Mouse (Mus musculus) stomach, postnatal 0 days (tissue): ENCODE data around the gene Ccdc60. TPM values are rescaled to one million over a fixed set of nuclear protein-coding genes. Genes with fewer than 3 reads are reported as not detected.
"Not testable (repeated sequence)": the region's sequence is repeated elsewhere in the genome, so short reads cannot be mapped to it uniquely, and the experiment has no call there.

Experiments used
- ATAC-seq: fragments of 200-750 bp; cut with Nextera tagmentation; 2 replicates; pipeline ENCODE4 v1.8.0; 2017; ENCODE audit not compliant: low FRiP score, low TSS enrichment
- DNase-seq: peaks from one replicate; pipeline ENCODE4 v3.0.0-alpha.2; 2016; ENCODE audit warnings: low spot score
- H3K27ac ChIP-seq: fragments of 300-500 bp; sonication (generic); replicated peaks from 2 replicates; pipeline ENCODE4 v1.5.1; 2014; ENCODE audit warnings: mild to moderate bottlenecking, control low read depth
- H3K27me3 ChIP-seq: fragments of 300-500 bp; sonication (generic); 2 replicates; pipeline ENCODE4 v1.6.1; 2014; ENCODE audit warnings: low read length; ENCODE audit not compliant: control insufficient read depth, insufficient read depth
- H3K36me3 ChIP-seq: fragments of 300-500 bp; sonication (generic); 2 replicates; pipeline ENCODE4 v1.6.1; 2014; ENCODE audit warnings: low read length, mixed read lengths; ENCODE audit not compliant: control insufficient read depth, insufficient read depth
- H3K4me1 ChIP-seq: fragments of 300-500 bp; sonication (generic); replicated peaks from 2 replicates; pipeline ENCODE4 v1.6.1; 2014; ENCODE audit warnings: antibody characterized with exemption; ENCODE audit not compliant: control insufficient read depth, insufficient read depth
- H3K4me2 ChIP-seq: fragments of 300-500 bp; sonication (generic); replicated peaks from 2 replicates; pipeline ENCODE4 v1.6.1; 2014; ENCODE audit warnings: low read depth, mild to moderate bottlenecking, control low read depth, moderate library complexity
- H3K4me3 ChIP-seq: fragments of 300-500 bp; sonication (generic); 2 replicates; pipeline ENCODE4 v1.5.1; 2014; ENCODE audit warnings: low read depth, low read length, control low read depth
- H3K9ac ChIP-seq: fragments of 300-500 bp; sonication (generic); 2 replicates; pipeline ENCODE4 v1.6.1; 2014; ENCODE audit warnings: mild to moderate bottlenecking, low read length, control low read depth, mixed read lengths
- H3K9me3 ChIP-seq: fragments of 300-500 bp; sonication (generic); 2 replicates; pipeline ENCODE4 v1.6.1; 2016; ENCODE audit warnings: low read length; ENCODE audit not compliant: control insufficient read depth
- CTCF ChIP-seq: IDR thresholded peaks from 2 replicates; pipeline ENCODE4 v1.5.1; 2016; ENCODE audit warnings: antibody characterized with exemption, low read depth, mild to moderate bottlenecking, moderate library complexity
- EP300 ChIP-seq: optimal IDR thresholded peaks from 2 replicates; pipeline ENCODE3; 2016; ENCODE audit warnings: antibody characterized with exemption
- WGBS: fragments of 180-500 bp; shearing (Covaris S2); extraction: QIAGEN DNeasy Blood & Tissue Kit; methylation state at CpG from one replicate; pipeline ENCODE4 v1.1.7; 2014; 5-methylcytosine and 5-hydroxymethylcytosine counted together
- polyA plus RNA-seq: library from polyadenylated mRNA; unstranded; fragments of >200 nt; fragmentation: Nextera tagmentation; extraction: Ambion mirVana; gene quantifications from 2 replicates; pipeline ENCODE4 v1.2.1, GENCODE M21; 2015

Ccdc60 gene
- polyA plus RNA-seq, 1 experiment from 2014 or later = 1.3 TPM

DNA sequence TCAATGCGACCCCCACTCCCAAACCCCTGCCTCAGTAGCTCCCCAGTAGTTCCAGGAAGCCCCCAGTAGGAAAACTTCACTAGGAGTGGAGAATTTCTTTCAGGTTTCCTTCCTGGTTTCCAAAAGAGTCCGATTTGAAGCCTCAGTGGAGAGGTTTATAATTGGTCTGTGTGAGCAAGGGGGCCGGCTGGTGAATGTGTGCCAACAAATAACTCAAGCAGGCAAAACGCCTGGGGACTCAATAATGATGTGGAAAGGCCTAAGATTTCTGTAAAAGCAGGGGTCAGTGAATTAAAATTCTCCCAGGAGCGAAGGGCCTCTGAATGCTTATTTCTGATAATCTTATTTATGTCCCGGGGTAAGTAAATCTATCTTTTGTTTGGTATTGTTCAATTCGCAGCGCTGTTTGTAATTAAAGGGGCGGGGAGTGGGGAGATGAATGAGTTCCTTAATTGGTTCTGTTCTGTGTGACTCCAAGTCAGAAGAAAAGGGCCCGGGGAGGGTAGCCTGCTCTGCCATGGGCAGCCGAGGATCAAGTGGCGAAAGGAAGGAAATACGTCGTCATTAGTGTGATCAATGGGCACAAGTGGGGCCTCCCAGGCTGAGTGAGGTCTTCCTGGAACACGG is 23.4 kb upstream of the Ccdc60 start:
- no peak for ATAC-seq
- H3K9me3 ChIP-seq = no peaks in the 10 kb centered on the region
- no peak overlapping the region for H3K27ac ChIP-seq
- no peak for DNase-seq
- no peak for TF ChIP-seq CTCF
- TF ChIP-seq EP300 = no peak
- no peaks in the 10 kb centered on the region for H3K27me3 ChIP-seq
- no peaks in the 10 kb centered on the region for H3K36me3 ChIP-seq
- H3K4me1 ChIP-seq = no peaks in the 10 kb centered on the region
- H3K4me2 ChIP-seq = no peak overlapping the region
- 48% methylated on average over 15 of the region's 15 CpGs for WGBS
- no peak overlapping the region for H3K9ac ChIP-seq
- no peak overlapping the region for H3K4me3 ChIP-seq

DNA sequence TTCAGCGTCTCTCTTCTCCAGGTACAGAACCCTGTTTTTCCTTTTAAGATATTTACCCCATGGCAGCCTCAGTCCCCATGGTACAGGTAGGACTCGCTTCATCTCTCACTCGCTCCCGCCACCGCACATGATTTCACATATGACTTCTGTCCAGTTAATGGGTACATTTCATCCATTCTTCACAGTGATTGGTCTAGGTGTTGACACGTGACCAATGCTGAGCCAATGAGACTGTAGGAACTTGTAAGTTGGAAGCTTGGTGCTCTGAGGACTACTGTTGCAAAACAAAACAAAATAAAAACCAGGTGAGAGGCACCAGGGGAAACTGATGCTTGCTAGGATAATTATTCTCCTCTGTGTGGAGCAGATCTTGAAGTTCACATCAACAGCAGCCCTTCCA is 22.9 kb upstream of the Ccdc60 start:
- no peaks in the 10 kb centered on the region for H3K4me1 ChIP-seq
- H3K4me2 ChIP-seq = no peak overlapping the region
- no peak overlapping the region for H3K4me3 ChIP-seq
- no peaks in the 10 kb centered on the region for H3K9me3 ChIP-seq
- H3K27me3 ChIP-seq = no peaks in the 10 kb centered on the region
- TF ChIP-seq EP300 (no peak), CTCF (no peak)
- WGBS = 98% methylated on average over 6 of the region's 6 CpGs
- no peak overlapping the region for H3K27ac ChIP-seq
- H3K36me3 ChIP-seq = no peaks in the 10 kb centered on the region
- DNase-seq = no peak
- ATAC-seq = no peak
- no peak overlapping the region for H3K9ac ChIP-seq

DNA sequence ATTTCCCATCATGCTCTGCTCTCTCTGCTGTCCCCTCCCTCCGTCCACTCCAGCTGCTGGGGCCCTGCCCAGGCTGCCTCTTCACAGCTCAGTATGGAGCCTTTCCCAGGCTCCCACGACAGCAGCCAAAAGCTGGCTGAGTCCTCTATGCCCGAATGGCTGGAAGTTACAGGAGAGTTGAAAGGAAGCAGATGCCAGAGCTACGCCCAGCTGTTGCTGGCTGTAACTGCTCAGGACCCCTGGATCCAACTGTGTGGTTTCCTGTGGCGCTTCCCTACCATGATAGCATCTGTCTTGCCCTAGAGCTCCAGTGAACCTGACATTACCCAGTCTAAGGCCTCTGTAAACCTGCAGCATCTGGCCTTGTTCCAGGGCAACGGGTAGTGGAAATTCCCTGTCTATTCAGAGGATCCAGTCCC is 20.6 kb upstream of the Ccdc60 start:
- ATAC-seq = peak; percentile 71; the same call in 1 of the 2 replicates

DNA sequence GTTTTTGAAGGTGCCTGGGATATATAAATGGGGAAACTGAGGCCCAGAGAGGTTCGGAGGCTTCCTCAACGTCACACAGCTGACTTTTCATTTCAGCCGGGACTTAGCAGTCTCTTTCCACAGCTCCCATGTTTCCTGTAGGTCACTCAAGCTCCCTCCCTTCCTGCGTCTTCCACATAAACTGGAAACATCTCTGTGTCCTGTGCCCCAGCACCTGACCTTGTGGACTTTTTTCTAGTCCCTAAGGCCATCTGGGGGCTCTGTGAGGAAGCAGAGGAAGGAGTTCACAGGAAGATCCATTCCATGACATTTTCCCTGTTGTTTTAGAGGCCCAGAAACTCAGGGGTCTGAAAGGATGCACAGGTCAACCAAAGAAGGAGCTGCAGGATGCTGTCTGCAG is 16.8 kb upstream of the Ccdc60 start:
- no peaks in the 10 kb centered on the region for H3K27me3 ChIP-seq
- DNase-seq (no peak), ATAC-seq (no peak)
- H3K4me2 ChIP-seq = no peak overlapping the region
- H3K36me3 ChIP-seq = no peaks in the 10 kb centered on the region
- TF ChIP-seq EP300 = no peak
- no peak for TF ChIP-seq CTCF
- no peaks in the 10 kb centered on the region for H3K4me1 ChIP-seq
- no peak overlapping the region for H3K4me3 ChIP-seq
- H3K9ac ChIP-seq = no peak overlapping the region
- no peaks in the 10 kb centered on the region for H3K9me3 ChIP-seq
- no peak overlapping the region for H3K27ac ChIP-seq
- 75% methylated on average over 4 of the region's 4 CpGs for WGBS

More for the DNA sequence above, 20.6 kb upstream of the Ccdc60 start:
- H3K36me3 ChIP-seq = no peaks in the 10 kb centered on the region
- 18% methylated on average over 6 of the region's 6 CpGs for WGBS
- peak overlapping the region; percentile 27; the same call in 1 of the 2 replicates for H3K9ac ChIP-seq
- peak; percentile 24 for DNase-seq
- no peaks in the 10 kb centered on the region for H3K27me3 ChIP-seq
- H3K4me2 ChIP-seq = peak overlapping the region; percentile 14; the same call in 1 of the 2 replicates
- H3K4me3 ChIP-seq = no peak overlapping the region
- no peaks in the 10 kb centered on the region for H3K9me3 ChIP-seq
- 0 out of 2 replicates have a peak overlapping the region, but pooled peaks have one; percentile 40 for H3K27ac ChIP-seq
- TF ChIP-seq EP300 (no peak), CTCF (no peak)
- no peaks in the 10 kb centered on the region for H3K4me1 ChIP-seq

DNA sequence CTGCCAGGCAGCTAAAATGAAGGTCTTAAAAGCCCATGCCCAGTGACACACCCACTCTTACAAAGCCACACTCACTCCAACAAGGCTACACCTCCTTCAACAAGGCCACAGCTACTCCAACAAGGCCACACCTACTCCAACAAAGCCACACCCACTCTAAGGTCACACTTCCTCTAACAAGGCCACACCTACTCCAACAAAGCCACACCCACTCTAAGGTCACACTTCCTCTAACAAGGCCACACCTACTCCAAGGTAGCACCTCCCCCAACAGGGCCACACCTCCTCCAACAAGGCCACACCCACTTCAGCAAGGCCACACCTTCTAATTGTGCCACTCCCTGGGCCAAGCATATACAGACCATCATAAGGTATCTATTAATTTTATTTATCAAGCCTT is 16.4 kb upstream of the Ccdc60 start:
- H3K27ac ChIP-seq, H3K4me1 ChIP-seq, DNase-seq, H3K36me3 ChIP-seq, H3K27me3 ChIP-seq, H3K4me2 ChIP-seq, H3K4me3 ChIP-seq, H3K9ac ChIP-seq, H3K9me3 ChIP-seq: not testable (repeated sequence)
- ATAC-seq = peak; percentile 59; the same call in 1 of the 2 replicates

DNA sequence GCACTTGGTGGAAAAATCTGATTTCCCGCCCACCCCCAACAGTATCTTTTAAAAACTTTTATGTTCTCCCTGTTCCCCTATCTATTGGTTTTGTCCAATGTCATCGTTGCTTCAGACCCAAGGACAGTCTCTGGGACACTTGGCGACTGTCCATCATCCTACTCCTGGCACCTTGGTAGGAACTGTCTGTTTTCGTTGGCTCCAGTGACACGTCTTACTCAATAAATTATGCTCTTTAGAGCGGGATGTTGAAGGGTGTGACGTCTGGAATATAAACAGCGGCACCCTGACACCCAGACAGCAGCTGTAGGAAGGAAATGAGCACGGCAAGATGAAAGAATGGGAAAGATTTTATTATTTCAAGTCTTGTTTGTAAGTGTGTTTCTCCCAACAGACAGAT is 12.2 kb upstream of the Ccdc60 start:
- DNase-seq = no peak
- Histone ChIP-seq H3K9me3 (no peaks in the 10 kb centered on the region), H3K4me3 (no peak overlapping the region), H3K27ac (no peak overlapping the region), H3K9ac (no peak overlapping the region), H3K27me3 (no peaks in the 10 kb centered on the region), H3K4me2 (no peak overlapping the region), H3K4me1 (no peaks in the 10 kb centered on the region), H3K36me3 (no peaks in the 10 kb centered on the region)
- ATAC-seq = no peak
- 50% methylated on average over 9 of the region's 9 CpGs for WGBS
- no peak for TF ChIP-seq EP300
- TF ChIP-seq CTCF = no peak
